Mouse (Mus musculus): ENCODE data around the gene Ifitm7. TPM values are rescaled to one million over a fixed set of nuclear protein-coding genes. Genes with fewer than 3 reads are reported as not detected.

Gene Ifitm7
- 0.31 TPM for polyA plus RNA-seq (2017; shearing (Covaris generic))

DNA sequence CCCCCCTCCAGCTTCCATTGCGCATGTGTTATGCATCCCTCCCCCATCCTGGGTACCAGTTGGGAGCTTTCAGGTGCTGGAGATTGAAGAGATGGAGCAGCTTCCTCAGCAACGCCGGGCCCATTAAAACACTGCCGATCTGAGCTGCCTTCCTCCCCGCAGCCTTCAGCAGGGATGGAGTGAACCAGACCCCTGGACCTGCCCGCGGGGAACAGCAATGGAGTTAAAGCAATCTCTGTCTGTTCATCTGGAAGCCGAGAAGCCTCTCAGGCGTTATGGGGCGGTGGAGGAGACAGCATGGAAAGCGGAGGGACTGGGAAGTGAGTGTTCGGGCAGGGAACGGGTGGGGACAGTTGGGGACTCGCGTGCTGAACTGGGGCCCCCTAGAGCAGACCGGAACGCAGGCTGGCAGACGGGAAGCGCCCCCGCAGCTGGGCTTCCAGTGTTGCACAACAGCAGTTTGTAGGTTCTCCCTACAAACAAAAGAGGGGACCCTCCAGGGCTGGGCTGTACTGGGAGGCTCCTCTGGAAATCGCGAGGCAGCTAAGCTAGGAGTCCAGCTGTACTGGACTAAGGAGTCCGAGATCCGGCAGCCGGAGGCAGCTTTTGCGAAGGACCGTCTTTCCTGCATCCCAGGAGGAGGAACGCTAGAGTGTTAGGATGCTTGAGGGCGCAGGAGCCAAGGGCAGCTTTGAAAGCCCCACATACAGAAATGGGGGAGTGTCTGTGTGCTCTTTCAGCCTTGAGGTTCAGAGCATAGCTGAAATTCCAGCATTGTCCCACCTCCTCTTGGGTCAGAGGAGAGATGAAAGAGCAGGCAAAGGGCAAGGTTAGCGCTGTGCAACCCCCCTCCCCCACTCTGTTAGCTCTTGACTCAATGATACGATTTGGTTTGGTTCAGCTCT, at the start of gene Ifitm7, which contains the start of gene 2900011O08Rik:
Gene Ifitm7, minus strand, starts transcription at position 315 of the 905 bp plus-strand sequence.
Gene 2900011O08Rik, plus strand, starts transcription at position 31 of the 905 bp plus-strand sequence.

Other genes with a start within 250 kb of the Ifitm7 start
- 39.5 TPM for gene Rrn3, start 206.2 kb downstream of the Ifitm7 start, polyA plus RNA-seq (2017; shearing (Covaris generic))
- 179 TPM for gene Ntan1, start 168.0 kb downstream of the Ifitm7 start, polyA plus RNA-seq (2017; shearing (Covaris generic))
- gene Pdxdc1, start 83.8 kb downstream of the Ifitm7 start, polyA plus RNA-seq (2017; shearing (Covaris generic)): 57.3 TPM
- gene Mpv17l, start 83.7 kb downstream of the Ifitm7 start, polyA plus RNA-seq (2017; shearing (Covaris generic)): 0.50 TPM
- gene 2900011O08Rik, start 284 bp downstream of the Ifitm7 start, polyA plus RNA-seq (2017; shearing (Covaris generic)): 0.14 TPM
- gene Nde1, start 176.4 kb upstream of the Ifitm7 start, polyA plus RNA-seq (2017; shearing (Covaris generic)): 88.6 TPM
- 6.1 TPM for gene Marf1, start 176.5 kb upstream of the Ifitm7 start, polyA plus RNA-seq (2017; shearing (Covaris generic))